Mouse (Mus musculus) heart, postnatal 10 days (tissue): ENCODE results near the gene Rpl41. TPM values are rescaled to one million over a fixed set of nuclear protein-coding genes. Genes with fewer than 3 reads are reported as not detected.
A peak's percentile ranks its signal among the peaks of the same experiment; 100 is the strongest.
"Not testable (repeated sequence)": the region's sequence is repeated elsewhere in the genome, so short reads cannot be mapped to it uniquely, and the experiment has no call there.

Experiments
- DNase-seq, 2 experiments: peaks; one replicate each; pipeline ENCODE4 v3.0.0; 2021
- intact Hi-C: fragments of 180-260 bp; cut with DNase I; formaldehyde crosslinking; loops from one replicate; pipeline ENCODE4 v1.15.1; 2025
- total RNA-seq, 2 experiments: library from RNA; stranded (reverse); gene quantifications; 2 replicates each; pipeline ENCODE4 v1.2.3; 2021

Gene Rpl41
- total RNA-seq, 2 experiments from 2014 or later: 2,064 to 2,152 TPM

- intact Hi-C loops: no loop called here
- DNase-seq: no peak
These were observed 14.4 kb upstream of the Rpl41 start for GRCm38 (mm10) chr10:128563544-128563943.

DNA sequence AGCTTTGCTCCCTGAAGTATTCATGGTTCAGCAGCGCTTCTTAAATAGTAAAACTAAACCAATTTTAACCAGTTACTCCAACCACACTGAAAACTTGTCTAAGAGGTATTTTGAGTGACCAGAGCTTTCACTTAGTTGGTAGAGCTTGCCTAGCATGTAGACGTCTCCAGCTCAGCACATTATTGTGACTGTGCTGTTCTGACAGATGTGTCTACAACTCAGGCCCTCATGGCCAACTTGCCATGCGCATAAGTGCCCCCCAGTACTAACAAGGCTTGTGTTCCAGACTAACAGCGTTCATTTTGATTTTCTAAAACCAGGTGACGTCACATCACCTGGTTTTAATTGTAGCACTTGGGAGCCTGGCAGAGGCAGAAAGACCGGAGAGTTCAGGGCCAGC is 7.9 kb upstream of the Rpl41 start:
- intact Hi-C loops: loop anchor here (5.0 kb wide), 1 partner anchor 35 kb away; no protein-coding TSS in a partner anchor
- no peak for DNase-seq

GRCm38 (mm10) chr10:128556286-128556685 is 7.2 kb upstream of the Rpl41 start:
- no peak for DNase-seq
- intact Hi-C loops: loop anchor here (5.0 kb wide), 1 partner anchor 36 kb away; no protein-coding TSS in a partner anchor

- DNase-seq: not testable (repeated sequence)
- intact Hi-C loops: loop anchor here (5.0 kb wide), 1 partner anchor 37 kb away; no protein-coding TSS in a partner anchor
These were observed 6.5 kb upstream of the Rpl41 start for GRCm38 (mm10) chr10:128555567-128555966.

DNA sequence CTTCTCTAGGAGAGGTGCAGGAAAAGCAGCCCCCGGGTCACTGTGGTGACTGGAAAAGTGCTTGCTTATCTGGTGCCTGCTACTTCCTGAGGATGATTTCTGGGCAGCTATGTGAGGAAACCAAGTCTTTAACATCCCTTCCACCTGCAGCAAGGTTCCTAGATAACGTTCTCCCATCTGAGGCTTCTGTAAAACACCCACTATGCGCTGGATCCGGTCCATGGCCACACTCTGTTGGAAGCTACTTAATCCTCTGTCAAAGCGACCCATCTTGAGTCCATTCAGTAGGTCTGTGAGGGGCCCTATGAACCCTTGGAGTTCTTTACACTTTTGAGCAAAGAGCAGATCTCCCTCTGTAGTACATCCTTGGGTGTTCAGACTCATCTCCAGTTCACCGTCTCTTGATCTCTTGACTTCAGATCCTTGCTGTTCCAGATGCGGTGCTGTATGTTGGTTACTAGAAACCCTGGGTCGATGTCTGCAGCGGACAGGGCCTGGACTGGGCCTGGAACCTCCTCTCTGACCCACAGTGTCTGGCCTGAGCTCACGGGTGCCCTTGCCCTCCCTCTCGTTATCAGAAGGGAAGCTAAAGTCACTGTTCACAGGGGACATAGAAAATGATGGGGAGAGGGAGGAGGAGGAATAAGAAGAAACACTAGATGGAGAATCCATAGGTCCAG is 1.2 kb upstream of the Rpl41 start:
- intact Hi-C loops, DNase-seq: not testable (repeated sequence)

- peak in 1 of 2 experiments; percentile 29 for DNase-seq
- intact Hi-C loops: not testable (repeated sequence)
These were observed 565 bp upstream of the Rpl41 start for GRCm38 (mm10) chr10:128549682-128550057.

DNA sequence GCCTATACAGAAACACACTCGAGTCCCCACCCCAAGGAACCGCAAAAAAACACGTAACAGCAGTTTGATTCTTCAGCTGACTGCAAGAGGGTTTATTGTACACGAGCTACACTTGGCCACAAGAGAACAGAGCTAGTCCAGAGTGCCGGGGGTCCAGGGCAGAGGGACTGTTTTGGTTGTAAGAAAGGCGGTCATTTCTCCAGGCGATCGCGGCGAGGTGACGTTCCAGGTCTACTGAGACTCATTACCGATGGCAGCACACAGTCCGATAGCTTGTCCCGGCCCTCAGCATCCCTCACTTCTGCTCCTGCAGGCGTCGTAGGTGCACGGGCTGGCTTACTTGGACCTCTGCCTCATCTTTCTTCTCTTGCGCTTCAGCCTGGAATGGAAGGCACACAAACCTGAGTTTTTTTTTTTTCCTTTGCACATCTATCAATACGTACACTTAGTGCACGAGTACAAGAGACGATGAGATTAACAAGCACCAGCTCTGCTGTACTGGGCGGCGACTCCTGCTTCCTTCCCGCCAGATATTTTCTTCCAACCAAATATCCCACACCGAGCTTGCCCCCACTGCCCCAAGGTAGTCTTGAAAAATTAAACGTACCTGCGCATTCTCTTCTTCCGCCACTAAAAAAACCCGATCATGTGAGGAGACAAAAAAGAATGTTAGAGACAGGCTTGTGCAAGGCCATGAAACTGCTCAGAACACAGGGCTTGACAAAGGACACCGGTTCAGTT is 884 bp downstream of the Rpl41 start:
- intact Hi-C loops, DNase-seq: not testable (repeated sequence)

- intact Hi-C loops: no loop called here
- peak; percentile 95 to 97 for DNase-seq
These were observed 1.6 kb downstream of the Rpl41 start, which contains the start of gene Zc3h10 for GRCm38 (mm10) chr10:128547361-128548032. Zc3h10 (minus strand) TSS chr10:128547774.

DNA sequence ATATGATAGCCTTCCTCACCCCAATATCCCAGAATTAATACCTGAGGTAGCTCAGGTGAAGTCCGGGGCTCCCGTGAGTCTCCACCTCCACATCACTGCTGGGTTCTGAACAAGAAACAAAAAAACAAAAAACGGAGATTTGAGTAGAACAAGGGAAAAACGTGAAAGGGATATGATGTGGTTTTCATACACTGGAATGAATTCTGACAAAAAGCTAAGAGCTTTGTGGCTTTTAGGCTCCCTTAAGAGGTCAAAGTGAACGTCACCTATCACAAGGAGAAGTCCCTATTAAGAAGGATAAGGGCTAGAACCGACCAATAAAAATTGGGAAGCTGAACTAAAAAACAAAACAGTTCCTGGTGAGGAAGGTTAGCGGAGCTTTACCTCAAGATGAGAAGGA is 2.3 kb downstream of the Rpl41 start:
- intact Hi-C loops: loop anchor here (1.0 kb wide), 1 partner anchor 87 kb away; the partner anchor contains the start of gene Smarcc2
- DNase-seq: no peak

DNA sequence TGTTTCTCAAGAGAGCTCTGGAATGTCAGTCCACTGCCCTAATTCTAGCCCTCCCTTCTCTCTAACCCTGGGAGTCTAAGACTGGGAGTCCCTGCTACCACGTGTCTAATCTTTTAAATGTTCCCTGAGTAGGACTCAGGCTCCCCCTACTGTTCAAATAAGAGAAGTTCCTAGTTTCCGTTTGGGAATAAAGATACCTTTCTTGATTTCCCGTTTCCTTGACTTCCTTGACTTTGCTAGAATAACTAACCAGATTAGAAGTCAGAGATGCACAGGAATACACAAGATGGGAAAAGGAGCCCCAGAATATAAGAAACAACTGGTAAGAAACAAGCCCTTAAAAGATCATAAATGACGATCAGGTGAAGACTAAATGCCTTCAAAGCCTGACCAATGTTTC is 2.7 kb downstream of the Rpl41 start:
- intact Hi-C loops: loop anchor here (1.0 kb wide), 1 partner anchor 87 kb away; the partner anchor contains the start of gene Smarcc2
- DNase-seq: peak; percentile 48 to 50

DNA sequence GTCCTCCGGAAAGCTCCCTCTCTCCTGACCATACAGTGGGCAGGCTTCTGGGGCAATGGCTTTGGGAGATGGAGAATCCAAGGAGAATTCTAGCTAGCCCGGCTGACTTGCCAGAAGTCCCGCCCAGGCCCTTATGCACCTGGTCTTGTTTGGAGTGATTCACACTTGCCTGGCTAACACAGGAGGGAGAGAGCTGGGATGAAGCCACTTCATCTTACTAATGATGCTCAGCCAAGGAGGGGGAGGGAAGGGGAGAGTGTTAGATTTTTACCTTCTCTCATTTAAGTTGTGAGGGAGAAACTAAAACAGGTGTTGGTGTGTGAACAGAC is 3.6 kb downstream of the Rpl41 start:
- DNase-seq: no peak
- intact Hi-C loops: no loop called here

DNA sequence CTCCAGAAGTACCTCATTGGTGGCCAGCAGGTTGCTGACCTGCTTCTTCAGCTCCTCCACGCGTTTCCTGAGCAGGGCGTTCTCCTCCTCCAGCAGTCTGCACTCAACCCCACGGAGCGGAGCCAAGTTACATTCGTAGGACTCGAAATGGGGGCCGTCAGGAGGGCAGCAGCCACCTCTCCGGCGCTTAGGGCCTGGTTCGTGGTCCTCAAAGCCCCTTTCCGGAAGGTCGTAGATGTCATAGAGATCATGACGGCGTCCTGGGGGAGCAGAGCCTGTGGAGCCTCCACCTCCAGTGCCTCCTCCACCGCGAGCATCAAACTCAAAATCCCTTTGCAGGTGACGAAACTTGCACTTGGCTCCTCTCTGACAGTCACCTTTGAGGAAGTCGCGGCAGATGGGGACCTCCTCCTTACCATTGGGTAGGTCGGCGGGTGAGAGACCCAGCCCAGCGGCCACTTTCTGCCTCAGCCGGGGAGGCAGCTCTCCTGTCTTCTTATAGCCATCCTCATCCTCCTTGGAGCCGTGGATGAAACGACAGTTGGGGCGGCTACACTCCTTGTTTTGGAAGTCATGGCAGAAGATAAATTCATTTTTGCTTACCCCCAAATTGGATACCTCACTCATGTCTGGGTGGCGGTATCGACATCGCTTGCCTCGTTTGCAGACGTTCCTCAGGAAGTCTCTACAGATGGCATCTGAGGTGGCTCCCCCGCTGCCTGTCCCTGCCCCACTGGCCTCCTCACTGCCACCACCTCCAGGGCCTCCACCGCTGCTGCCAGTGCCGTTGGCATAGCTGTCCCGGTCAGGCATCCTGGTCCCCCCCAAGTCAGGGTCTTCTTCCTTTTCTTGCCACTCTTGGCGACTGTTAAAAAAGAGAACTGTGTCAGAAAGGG is 4.2 kb downstream of the Rpl41 start:
- no peak for DNase-seq
- intact Hi-C loops: loop anchor here (5.0 kb wide), 1 partner anchor 178 kb away; the partner anchor contains the start of gene Coq10a

- no peak for DNase-seq
- intact Hi-C loops: loop anchor here (5.0 kb wide), 1 partner anchor 177 kb away; the partner anchor contains the start of gene Coq10a
These were observed 4.9 kb downstream of the Rpl41 start for GRCm38 (mm10) chr10:128544151-128544657.

DNA sequence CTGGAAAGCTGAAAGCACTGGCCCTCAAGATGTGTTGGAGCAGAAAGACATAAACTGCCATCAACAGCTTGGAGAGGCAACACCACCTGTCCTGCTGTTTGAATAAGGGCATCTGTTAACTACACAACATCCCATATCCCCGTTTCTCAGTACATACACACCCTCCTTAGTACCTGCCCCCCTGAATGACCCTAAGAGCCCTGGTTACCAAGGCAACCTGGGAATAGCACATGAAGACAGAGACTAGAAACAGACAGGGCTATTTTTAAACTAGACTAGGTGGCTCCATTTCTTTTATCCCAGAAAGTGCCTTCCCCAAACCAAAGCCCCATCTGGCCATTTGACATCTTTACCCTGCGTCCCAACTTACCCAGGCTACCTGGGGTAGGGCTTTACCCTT is 6.0 kb downstream of the Rpl41 start:
- intact Hi-C loops: loop anchor here (5.0 kb wide), 1 partner anchor 176 kb away; the partner anchor contains the start of gene Coq10a
- DNase-seq: no peak

- intact Hi-C loops: no loop called here
- DNase-seq: no peak
These were observed 10.7 kb downstream of the Rpl41 start for GRCm38 (mm10) chr10:128538340-128538870.

DNA sequence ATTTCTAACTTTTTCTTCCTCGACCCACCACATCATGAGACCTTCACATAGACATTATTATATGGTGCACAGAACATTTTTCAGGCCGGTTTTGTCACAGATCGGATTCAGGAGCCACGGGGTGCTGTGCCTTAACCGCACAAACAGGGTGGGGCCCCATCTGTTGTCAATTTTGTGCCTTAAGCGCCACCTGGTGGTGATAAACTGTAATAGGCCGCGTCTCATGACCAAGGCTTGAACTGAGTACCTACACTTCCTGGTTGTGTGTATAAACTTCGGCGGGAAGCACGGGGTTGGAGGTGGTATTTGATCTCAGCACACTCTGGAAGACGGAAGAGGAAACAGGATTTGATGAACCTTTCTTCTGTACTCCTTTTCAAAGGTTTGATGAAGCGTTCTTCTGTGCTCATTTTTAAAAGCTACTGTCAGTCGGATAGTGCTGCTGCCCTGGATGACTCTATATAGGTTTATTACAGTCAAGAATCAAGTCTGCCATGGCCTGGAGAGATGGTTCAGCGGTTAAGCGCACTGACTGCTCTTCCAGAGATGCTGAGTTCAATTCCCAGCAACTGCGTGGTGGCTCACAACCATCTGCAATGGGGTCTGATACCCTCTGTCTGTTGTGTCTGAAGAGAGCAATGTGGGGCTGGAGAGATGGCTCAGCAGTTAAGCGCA is 12.7 kb downstream of the Rpl41 start:
- intact Hi-C loops: loop anchor here (2.0 kb wide), 2 partner anchors 18 to 126 kb away; partner anchors contain the start of genes Nabp2 and Rnf41
- DNase-seq: peak; percentile 93 to 95

- DNase-seq: no peak
- intact Hi-C loops: loop anchor here (2.0 kb wide), 3 partner anchors 17 to 125 kb away; partner anchors contain the start of genes Nabp2, Rnf41 and Smarcc2
These were observed 13.4 kb downstream of the Rpl41 start for GRCm38 (mm10) chr10:128535624-128536265.

DNA sequence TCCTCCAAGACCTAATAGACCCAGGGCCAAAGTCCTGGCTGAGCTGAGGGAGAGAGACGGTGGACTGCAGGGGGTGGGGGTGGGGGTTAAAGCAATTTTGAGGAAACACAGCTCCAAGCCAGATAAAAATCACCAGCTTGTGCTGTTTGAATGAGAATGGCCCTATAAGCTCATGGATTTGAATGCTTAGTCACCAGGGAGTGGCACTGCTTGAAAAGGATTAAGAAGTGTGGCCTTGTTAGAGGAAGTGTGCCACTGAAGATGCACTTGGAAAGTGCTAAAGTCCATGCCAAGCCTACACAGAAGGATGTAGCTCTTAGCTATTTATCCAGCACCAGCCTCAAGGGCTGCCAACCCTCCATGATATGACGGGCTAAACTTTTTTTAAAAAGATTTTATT is 13.9 kb downstream of the Rpl41 start:
- intact Hi-C loops: loop anchor here (2.0 kb wide), 1 partner anchor 76 kb away; the partner anchor contains the start of gene Smarcc2

More for the DNA sequence above, 13.9 kb downstream of the Rpl41 start:
- DNase-seq: no peak
